ENCODE assay signal across 35 mouse cellular contexts in the genomic region with DNA sequence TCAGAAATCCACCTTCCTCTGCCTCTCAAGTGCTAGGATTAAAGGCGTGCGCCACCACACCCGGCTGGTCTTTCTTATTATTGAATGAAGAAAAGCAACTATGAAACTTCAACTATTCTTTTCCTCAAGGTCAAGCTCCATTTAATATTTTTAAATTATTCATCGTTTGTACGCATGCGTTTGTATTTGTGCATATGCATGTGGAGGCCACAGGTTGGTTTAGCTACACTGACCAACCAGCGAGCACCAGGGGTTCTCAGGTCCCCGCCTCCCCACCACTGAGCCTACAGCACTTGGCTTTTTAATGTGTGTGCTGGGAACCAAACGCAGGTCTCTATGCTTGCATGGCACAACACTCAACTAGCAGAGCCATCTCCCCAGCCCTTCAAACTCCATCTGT. TPM values are rescaled to one million over a fixed set of nuclear protein-coding genes. Genes with fewer than 3 reads are reported as not detected.
"Had no signal": no experiment of that assay in that cellular context is flagged by ENCODE, and none has a peak within 500 bp of the region (broad histone marks: within the 10 kb centered on the region; RNA-seq: fewer than 3 reads in every experiment).

No protein-coding gene starts in this region.

- H3K36me3 ChIP-seq: limb, embryonic 10.5 days; limb, embryonic 12.5 days; limb, embryonic 13.5 days; limb, embryonic 15.5 days; liver, embryonic 12.5 days; liver, embryonic 13.5 days; liver, embryonic 15.5 days; lung, embryonic 15.5 days; midbrain, embryonic 10.5 days; midbrain, embryonic 12.5 days; neural tube, embryonic 12.5 days; neural tube, embryonic 13.5 days had no signal

- H3K27ac ChIP-seq: left cerebral cortex, adult 2 months; limb, embryonic 10.5 days; limb, embryonic 12.5 days; limb, embryonic 13.5 days; limb, embryonic 15.5 days; liver, embryonic 12.5 days; liver, embryonic 13.5 days; liver, embryonic 14.5 days; liver, embryonic 15.5 days; lung, embryonic 15.5 days; macrophage; midbrain, embryonic 10.5 days; midbrain, embryonic 12.5 days; neural tube, embryonic 12.5 days; neural tube, embryonic 13.5 days had no signal

- H3K9ac ChIP-seq: limb, embryonic 12.5 days; limb, embryonic 13.5 days; limb, embryonic 15.5 days; liver, embryonic 12.5 days; liver, embryonic 13.5 days; liver, embryonic 14.5 days; liver, embryonic 15.5 days; liver, postnatal 0 days; lung, embryonic 14.5 days; lung, embryonic 15.5 days; midbrain, embryonic 12.5 days; neural tube, embryonic 12.5 days; neural tube, embryonic 13.5 days had no signal

- H3K4me3 ChIP-seq: left cerebral cortex, adult 2 months; limb, embryonic 10.5 days; limb, embryonic 12.5 days; limb, embryonic 13.5 days; limb, embryonic 15.5 days; liver, embryonic 12.5 days; liver, embryonic 13.5 days; liver, embryonic 15.5 days; lung, embryonic 15.5 days; midbrain, embryonic 10.5 days; midbrain, embryonic 12.5 days; myocyte; neural tube, embryonic 12.5 days; neural tube, embryonic 13.5 days had no signal

- H3K9me3 ChIP-seq: limb, embryonic 10.5 days; limb, embryonic 12.5 days; limb, embryonic 13.5 days; limb, embryonic 15.5 days; liver, embryonic 12.5 days; liver, embryonic 13.5 days; liver, embryonic 15.5 days; lung, embryonic 15.5 days; megakaryocyte, embryonic 14.5 days; midbrain, embryonic 10.5 days; midbrain, embryonic 12.5 days; neural tube, embryonic 12.5 days; neural tube, embryonic 13.5 days had no signal

- DNase-seq: left cerebral cortex, postnatal 4 days; liver; liver, embryonic 13.5 days; liver, postnatal 0 days; lung, adult 18-20 months; lung, adult 2 months; lung, embryonic 14.5 days; lung, postnatal 10 days; lung, postnatal 14 days; lung, postnatal 36 days; lung, postnatal 4 days had no signal

- H3K4me1 ChIP-seq: limb, embryonic 10.5 days; limb, embryonic 12.5 days; limb, embryonic 13.5 days; limb, embryonic 15.5 days; liver, embryonic 12.5 days; liver, embryonic 15.5 days; lung, embryonic 15.5 days; midbrain, embryonic 10.5 days; midbrain, embryonic 12.5 days; neural tube, embryonic 12.5 days; neural tube, embryonic 13.5 days had no signal

- H3K27me3 ChIP-seq: limb, embryonic 13.5 days; limb, embryonic 15.5 days; lung, embryonic 15.5 days; midbrain, embryonic 12.5 days; neural tube, embryonic 12.5 days; neural tube, embryonic 13.5 days had no signal

- ATAC-seq: liver, embryonic 12.5 days; liver, postnatal 0 days; lung, postnatal 0 days; midbrain, embryonic 16.5 days had no signal

- H3K4me2 ChIP-seq: limb, embryonic 12.5 days; limb, embryonic 13.5 days; limb, embryonic 15.5 days; liver, embryonic 11.5 days; liver, embryonic 12.5 days; liver, embryonic 13.5 days; liver, embryonic 15.5 days; lung, embryonic 14.5 days; lung, embryonic 15.5 days; midbrain, embryonic 12.5 days; neural tube, embryonic 12.5 days; neural tube, embryonic 13.5 days had no signal

RNA-seq across cellular contexts. Expression of a gene that starts 51.0 kb away (rescaled TPM):
- total RNA-seq: megakaryocyte progenitor cell, adult 5-6 weeks; megakaryocyte, adult 5-6 weeks; megakaryocyte-erythroid progenitor cell, adult 5-6 weeks; monocyte, adult 5-6 weeks had no signal
- polyA plus RNA-seq: liver, adult 2 months; macrophage had no signal
